Mouse (Mus musculus) kidney, adult 2 months (tissue): Measurements from ENCODE around the gene Cops8. TPM values are rescaled to one million over a fixed set of nuclear protein-coding genes. Genes with fewer than 3 reads are reported as not detected.
A peak's percentile ranks its signal among the peaks of the same experiment; 100 is the strongest.

Source experiments
- DNase-seq: peaks from one replicate; pipeline ENCODE4 v3.0.0; 2021
- H3K27ac ChIP-seq: fragments of 200-500 bp; 2 replicates; pipeline ENCODE4 v1.5.1; 2012; ENCODE audit warnings: low read depth, low read length, control low read depth, inconsistent platforms; ENCODE audit not compliant: insufficient read depth
- H3K27me3 ChIP-seq: fragments of 200-500 bp; replicated peaks from 2 replicates; pipeline ENCODE4 v1.6.1; 2012; ENCODE audit warnings: mild to moderate bottlenecking, moderate library complexity, low read length, inconsistent platforms; ENCODE audit not compliant: control insufficient read depth, insufficient read depth
- H3K36me3 ChIP-seq: fragments of 200-500 bp; 2 replicates; pipeline ENCODE4 v1.6.1; 2012; ENCODE audit warnings: mild to moderate bottlenecking, moderate library complexity, low read length, inconsistent platforms; ENCODE audit not compliant: control insufficient read depth, insufficient read depth
- H3K4me1 ChIP-seq: fragments of 200-500 bp; 2 replicates; pipeline ENCODE4 v1.6.1; 2011; ENCODE audit warnings: low read length; ENCODE audit not compliant: control insufficient read depth, insufficient read depth
- H3K4me3 ChIP-seq: fragments of 200-500 bp; 2 replicates; pipeline ENCODE4 v1.5.1; 2011; ENCODE audit warnings: mild to moderate bottlenecking, low read depth, low read length, control low read depth; ENCODE audit not compliant: insufficient read depth
- CTCF ChIP-seq: fragments of 200-500 bp; conservative IDR thresholded peaks from 2 replicates; pipeline ENCODE4 v1.5.1; 2011; ENCODE audit warnings: low read depth, mild to moderate bottlenecking, control low read depth, low read length, moderate library complexity, mixed read lengths; ENCODE audit not compliant: insufficient read depth, insufficient read length
- POLR2A ChIP-seq: fragments of 200-500 bp; IDR thresholded peaks from one replicate; pipeline ENCODE4 v1.6.1; 2011; ENCODE audit warnings: low read depth, low read length, control low read depth
- WGBS: fragments of 180-500 bp; shearing (Covaris S2); methylation state at CpG from one replicate; pipeline ENCODE4 v1.1.7; 2018; 5-methylcytosine and 5-hydroxymethylcytosine counted together
- polyA plus RNA-seq: library from polyadenylated mRNA; depleted of rRNA; stranded (reverse); fragments of >200 nt; gene quantifications from 2 replicates; pipeline ENCODE4 v1.2.3, GENCODE M21; 2012

Cops8 gene
- polyA plus RNA-seq, 1 experiment, result 39.7 TPM

DNA sequence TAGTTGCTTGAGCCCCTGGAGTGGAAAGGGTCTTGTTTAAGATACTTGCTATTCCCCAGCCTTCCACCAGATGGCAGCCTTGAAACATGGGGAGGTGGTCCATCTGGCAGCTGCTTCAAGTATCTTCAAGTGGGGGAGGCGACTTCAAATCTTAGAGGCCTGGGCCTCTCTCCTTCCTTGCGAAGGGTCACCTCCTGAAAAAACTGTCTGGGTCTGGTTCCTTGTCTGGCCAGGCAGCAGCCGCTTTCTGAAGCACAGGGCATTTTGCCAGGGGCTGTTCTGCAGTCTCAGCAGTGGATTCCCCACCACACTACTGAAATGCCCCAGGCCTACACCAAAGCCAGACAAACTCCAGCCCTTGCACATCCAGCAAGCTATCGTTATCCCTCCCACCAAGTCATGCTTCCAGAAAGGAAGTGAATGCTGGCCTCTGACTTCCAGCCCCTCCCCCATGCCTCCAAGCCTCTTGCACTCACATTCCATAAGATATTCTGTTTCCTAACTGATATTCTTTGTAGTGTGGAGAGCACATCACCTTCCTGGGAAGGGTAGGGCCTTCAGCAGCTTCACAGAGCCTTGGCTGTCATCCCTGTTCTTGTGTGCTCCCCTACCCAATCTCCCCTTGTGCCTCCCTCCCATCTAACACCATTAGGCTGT lies 48.1 kb downstream of the Cops8 start:
- Histone ChIP-seq H3K4me3 (no peak overlapping the region), H3K27ac (peak overlapping the region; percentile 3; the same call in 1 of the 2 replicates), H3K4me1 (no peaks in the 10 kb centered on the region), H3K36me3 (no peaks in the 10 kb centered on the region), H3K27me3 (no peaks in the 10 kb centered on the region)
- DNase-seq, result peak; percentile 71
- 3% methylated on average over 4 of the region's 4 CpGs for WGBS
- TF ChIP-seq CTCF (peak; percentile 78), POLR2A (no peak)

DNA sequence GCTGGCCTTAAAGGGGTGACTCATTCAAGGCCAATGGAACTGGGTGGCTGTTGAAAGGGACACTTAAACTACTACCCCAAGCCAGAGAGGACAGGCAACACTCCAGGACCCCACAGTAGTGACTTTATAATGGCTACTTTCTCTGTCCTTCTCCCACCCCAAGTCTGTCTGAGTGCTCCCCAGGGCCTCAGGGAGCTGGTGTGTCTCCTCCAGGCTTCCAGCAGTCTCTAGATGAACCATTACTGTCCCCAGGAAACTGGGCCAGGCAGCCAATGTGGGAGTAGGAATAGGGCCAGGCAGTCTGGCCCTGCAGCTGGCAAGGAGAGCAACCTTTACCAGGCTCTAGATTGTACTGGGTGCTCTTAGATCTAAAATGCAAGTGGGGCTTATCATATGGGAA lies 49.0 kb downstream of the Cops8 start:
- no peak overlapping the region for H3K4me3 ChIP-seq
- no peak for DNase-seq

DNA sequence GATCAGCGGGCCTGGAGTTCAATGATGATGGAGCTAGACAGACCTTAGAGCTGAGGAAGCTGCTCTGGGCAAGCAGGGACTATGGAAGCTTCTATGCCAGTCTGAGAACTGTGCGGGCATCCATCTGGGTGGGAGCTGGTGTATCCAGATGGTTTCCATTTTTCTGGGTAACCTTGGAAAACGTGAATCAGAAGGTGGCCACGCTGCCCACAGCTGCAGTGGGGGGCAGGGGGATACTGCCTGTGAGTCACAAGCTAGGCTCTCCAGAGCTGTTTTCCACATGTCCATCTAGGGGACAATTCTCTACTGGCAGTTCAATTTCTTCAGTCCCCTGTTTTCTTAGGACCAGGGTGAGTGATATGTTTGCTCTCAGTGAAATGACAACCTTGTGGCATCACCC lies 49.8 kb downstream of the Cops8 start:
- Histone ChIP-seq H3K27ac (no peak overlapping the region), H3K27me3 (no peaks in the 10 kb centered on the region), H3K4me3 (no peak overlapping the region), H3K4me1 (no peaks in the 10 kb centered on the region), H3K36me3 (no peaks in the 10 kb centered on the region)
- WGBS, result 85% methylated on average over 4 of the region's 4 CpGs
- TF ChIP-seq POLR2A (no peak), CTCF (no peak)
- no peak for DNase-seq

More for the DNA sequence above, 49.0 kb downstream of the Cops8 start:
- Histone ChIP-seq H3K36me3 (no peaks in the 10 kb centered on the region), H3K27ac (peak overlapping the region; percentile 3; the same call in 1 of the 2 replicates), H3K4me1 (no peaks in the 10 kb centered on the region), H3K27me3 (no peaks in the 10 kb centered on the region)
- TF ChIP-seq CTCF, result no peak
- TF ChIP-seq POLR2A, result no peak

DNA sequence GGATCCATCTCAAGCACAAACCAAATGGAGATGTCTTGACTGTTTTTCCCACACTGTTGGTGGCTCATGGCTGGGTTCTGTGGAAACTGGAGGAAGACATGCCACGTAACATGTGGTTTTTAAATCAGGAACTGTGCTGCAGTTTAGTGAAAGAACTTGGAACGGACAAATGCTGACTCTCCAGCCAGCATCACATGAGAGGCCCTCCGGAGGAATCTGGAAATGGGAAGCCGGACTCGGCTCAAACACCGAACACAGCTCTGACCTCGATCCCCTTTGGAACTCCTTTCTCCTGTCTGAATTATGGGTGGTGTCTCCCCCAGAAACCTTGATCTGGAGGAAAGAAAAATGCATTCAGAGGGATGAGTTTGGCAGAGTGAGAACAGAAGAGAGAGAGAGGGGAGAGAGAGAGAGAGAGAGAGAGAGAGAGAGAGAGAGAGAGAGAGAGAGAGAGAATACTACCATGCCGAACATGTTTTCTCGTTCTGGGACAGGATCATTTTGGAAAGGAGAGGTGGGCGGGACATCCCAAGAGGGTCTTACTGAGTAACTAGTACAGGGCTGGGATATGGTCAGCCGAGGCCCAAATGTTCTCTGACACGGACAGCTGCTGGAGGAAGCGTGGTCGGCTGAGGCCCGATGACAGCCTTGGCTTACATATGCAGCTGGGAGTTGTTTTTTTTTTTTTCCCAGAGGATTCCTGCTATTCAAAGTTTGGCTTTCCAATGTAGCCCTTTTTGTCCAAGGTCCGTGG lies 53.9 kb downstream of the Cops8 start:
- H3K27me3 ChIP-seq, result no peaks in the 10 kb centered on the region
- TF ChIP-seq CTCF, result no peak
- no peak for TF ChIP-seq POLR2A
- no peak overlapping the region; the same call in 1 of the 2 replicates for H3K27ac ChIP-seq
- H3K36me3 ChIP-seq, result no peaks in the 10 kb centered on the region
- DNase-seq, result peak; percentile 27
- 73% methylated on average over 16 of the region's 16 CpGs for WGBS
- no peaks in the 10 kb centered on the region for H3K4me1 ChIP-seq
- no peak overlapping the region for H3K4me3 ChIP-seq

DNA sequence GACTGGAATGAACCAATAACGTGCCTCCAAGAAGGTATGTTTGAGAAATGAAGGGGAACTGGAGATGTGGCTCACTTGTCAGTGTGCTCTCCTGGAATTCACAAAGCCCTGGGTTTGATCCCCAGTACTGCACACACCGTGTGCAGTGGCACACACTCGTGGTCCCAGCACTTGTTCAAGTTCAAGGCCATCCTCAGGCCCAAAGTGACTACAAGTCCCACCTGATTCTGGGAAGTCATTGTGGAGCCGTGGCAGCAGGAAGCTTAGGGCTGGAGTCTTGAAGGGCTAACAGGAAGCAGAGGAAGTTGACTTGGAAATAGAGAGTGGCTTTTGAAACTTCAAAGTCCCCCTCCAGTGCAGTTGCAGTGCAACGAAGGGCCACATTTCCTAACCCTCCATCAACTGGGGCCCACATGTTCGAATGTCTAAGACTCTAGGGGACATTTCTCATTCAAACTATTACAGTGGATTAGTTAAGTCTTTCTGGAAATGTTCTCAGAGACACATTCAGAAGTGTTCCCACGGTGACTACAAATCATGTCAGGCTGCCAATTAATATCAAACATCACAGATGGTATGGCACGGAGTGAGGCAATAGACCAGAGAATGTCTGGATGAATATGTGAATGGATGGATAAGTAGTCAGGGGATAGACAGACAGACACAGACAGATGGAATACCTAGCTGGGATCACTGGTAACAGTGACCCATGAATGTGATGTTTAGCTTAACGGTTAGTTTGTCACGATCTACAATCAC lies 54.7 kb downstream of the Cops8 start:
- H3K27me3 ChIP-seq, result no peaks in the 10 kb centered on the region
- H3K36me3 ChIP-seq, result no peaks in the 10 kb centered on the region
- H3K27ac ChIP-seq, result no peak overlapping the region
- TF ChIP-seq POLR2A (no peak), CTCF (no peak)
- WGBS, result 77% methylated on average over 10 of the region's 10 CpGs
- H3K4me3 ChIP-seq, result no peak overlapping the region
- no peak for DNase-seq
- H3K4me1 ChIP-seq, result no peaks in the 10 kb centered on the region

DNA sequence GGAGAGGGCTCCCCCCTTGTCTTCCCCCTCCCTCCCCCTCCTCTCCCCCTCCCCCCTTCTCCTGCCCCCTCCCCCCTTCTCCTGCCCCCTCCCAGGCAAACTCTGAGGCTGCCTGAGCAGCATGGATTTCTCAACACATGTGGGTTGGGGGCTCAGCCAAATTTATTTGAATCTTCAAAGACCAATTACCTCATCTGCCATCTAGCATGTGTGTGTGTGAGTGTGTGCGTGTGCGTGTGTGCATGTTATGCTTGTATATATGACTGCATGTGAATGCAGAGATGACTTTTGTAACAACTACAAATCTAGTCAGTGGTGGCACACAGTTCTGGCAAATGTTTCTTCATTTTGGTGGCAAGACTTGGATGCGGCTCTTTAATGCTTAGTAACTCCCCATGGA lies 55.8 kb downstream of the Cops8 start:
- no peak for TF ChIP-seq POLR2A
- no peak for TF ChIP-seq CTCF
- H3K4me3 ChIP-seq, result no peak overlapping the region
- H3K4me1 ChIP-seq, result no peaks in the 10 kb centered on the region
- H3K27ac ChIP-seq, result no peak overlapping the region
- no peaks in the 10 kb centered on the region for H3K36me3 ChIP-seq
- no peak for DNase-seq
- WGBS, result 99% methylated on average over 3 of the region's 3 CpGs
- H3K27me3 ChIP-seq, result no peaks in the 10 kb centered on the region

DNA sequence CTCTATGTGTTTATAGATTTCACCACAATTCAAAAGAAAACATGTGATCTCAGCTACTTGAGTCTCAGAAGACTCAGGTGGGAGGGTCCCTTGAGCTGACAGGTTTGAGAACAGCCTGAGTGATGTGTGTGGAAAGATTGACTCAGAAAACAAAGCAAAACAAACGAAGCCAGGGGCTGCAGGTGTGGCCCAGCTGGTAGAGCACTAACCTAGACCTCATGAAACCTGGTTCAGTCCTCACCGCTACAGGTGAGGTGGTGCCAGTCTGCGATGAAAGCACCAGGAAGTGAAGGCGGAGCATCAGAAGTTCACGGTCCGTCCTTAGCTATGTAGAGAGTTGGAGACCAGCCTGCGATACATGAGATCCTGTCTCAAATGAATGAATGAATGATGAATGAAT lies 57.4 kb downstream of the Cops8 start:
- H3K36me3 ChIP-seq, result no peaks in the 10 kb centered on the region
- no peak overlapping the region for H3K27ac ChIP-seq
- no peak for TF ChIP-seq CTCF
- no peak for TF ChIP-seq POLR2A
- no peaks in the 10 kb centered on the region for H3K27me3 ChIP-seq
- H3K4me3 ChIP-seq, result no peak overlapping the region
- no peak for DNase-seq
- 87% methylated on average over 7 of the region's 7 CpGs for WGBS
- no peaks in the 10 kb centered on the region for H3K4me1 ChIP-seq
